Mouse (Mus musculus): ENCODE measurements around the gene Elmo1. TPM values are rescaled to one million over a fixed set of nuclear protein-coding genes. Genes with fewer than 3 reads are reported as not detected.

Elmo1 gene
- total and polyA plus RNA-seq, 3 experiments = 5.2 to 7.6 TPM; not detected in 1

GRCm38 (mm10) chr13:20151302-20151978 is 61.0 kb downstream of the Elmo1 start:
- H3K9ac ChIP-seq (ENCODE audit: control insufficient read depth, low read depth, low read length, poor library complexity, severe bottlenecking) = no peak overlapping the region
- H3K36me3 ChIP-seq (ENCODE audit: control insufficient read depth in 1 of 2, insufficient read depth in 2 of 2, low read length in 2 of 2) = peaks cover 0 to 3% of the 10 kb centered on the region in 2 experiments; a peak in 1 of 4 replicates
- H3K27me3 ChIP-seq (ENCODE audit: control insufficient read depth in 1 of 2, insufficient read depth in 2 of 2, low read length in 2 of 2) = no peaks in the 10 kb centered on the region
- no peaks in the 10 kb centered on the region for H3K9me3 ChIP-seq (replicated peaks; ENCODE audit: insufficient read depth, low read length)
- H3K79me2 ChIP-seq (ENCODE audit: control insufficient read depth, insufficient read depth, low read length, poor library complexity) = no peaks in the 10 kb centered on the region
- peak; percentile 49 for DNase-seq (ENCODE audit: low read depth, low spot score)
- no peak overlapping the region for H3K4me3 ChIP-seq (ENCODE audit: control insufficient read depth in 1 of 2, insufficient read depth in 1 of 2, low read depth in 2 of 2, low read length in 2 of 2)
- H3K4me1 ChIP-seq (ENCODE audit: control insufficient read depth in 1 of 2, insufficient read depth in 2 of 2, low read length in 2 of 2) = peaks cover 0 to 8% of the 10 kb centered on the region in 2 experiments; a peak in 1 of 4 replicates
- TF ChIP-seq ZNF384 (IDR thresholded peaks at IDR 0.05; ENCODE audit: low read depth, low read length) (peak; percentile 56), MAFK (IDR thresholded peaks at IDR 0.05; ENCODE audit: borderline replicate concordance, low read depth, low read length) (no peak)
- H3K27ac ChIP-seq (ENCODE audit: control insufficient read depth, low read depth, low read length) = no peak overlapping the region

- no peak overlapping the region for H3K4me3 ChIP-seq (ENCODE audit: control insufficient read depth in 1 of 2, insufficient read depth in 1 of 2, low read depth in 2 of 2, low read length in 2 of 2)
- H3K9me3 ChIP-seq (replicated peaks; ENCODE audit: insufficient read depth, low read length) = no peaks in the 10 kb centered on the region
Observed at GRCm38 (mm10) chr13:20157059-20157458, 66.7 kb downstream of the Elmo1 start.

GRCm38 (mm10) chr13:20157529-20157928 is 67.1 kb downstream of the Elmo1 start:
- H3K4me1 ChIP-seq (ENCODE audit: control insufficient read depth in 1 of 2, insufficient read depth in 2 of 2, low read length in 2 of 2) = no peaks in the 10 kb centered on the region
- H3K4me3 ChIP-seq (ENCODE audit: control insufficient read depth in 1 of 2, insufficient read depth in 1 of 2, low read depth in 2 of 2, low read length in 2 of 2) = no peak overlapping the region
- no peak overlapping the region for H3K9ac ChIP-seq (ENCODE audit: control insufficient read depth, low read depth, low read length, poor library complexity, severe bottlenecking)
- TF ChIP-seq MYB (IDR thresholded peaks at IDR 0.05; ENCODE audit: low read depth, low read length) = no peak
- TF ChIP-seq POLR2AphosphoS5 (IDR thresholded peaks at IDR 0.05; ENCODE audit: borderline replicate concordance, low read depth, low read length) = no peak
- no peak for TF ChIP-seq GABPA (IDR thresholded peaks at IDR 0.05; ENCODE audit: low read depth, low read length)
- no peak for TF ChIP-seq ELF1 (IDR thresholded peaks at IDR 0.05; ENCODE audit: low read depth, low read length)
- no peak for TF ChIP-seq JUND (IDR thresholded peaks at IDR 0.05; ENCODE audit: low read depth, low read length)
- TF ChIP-seq UBTF (IDR thresholded peaks at IDR 0.05; ENCODE audit: borderline replicate concordance, insufficient read depth, low read depth, low read length) = no peak
- TF ChIP-seq GATA1 (IDR thresholded peaks at IDR 0.05; ENCODE audit: low read depth, low read length) = no peak
- TF ChIP-seq MEF2A (IDR thresholded peaks at IDR 0.05; ENCODE audit: extremely low read depth, insufficient replicate concordance, low read depth, low read length, poor library complexity, severe bottlenecking) = no peak
- no peak for TF ChIP-seq HCFC1 (IDR thresholded peaks at IDR 0.05; ENCODE audit: low read depth, low read length)
- no peak for TF ChIP-seq TCF12 (IDR thresholded peaks at IDR 0.05; ENCODE audit: low read depth, low read length)
- no peak for TF ChIP-seq TAL1 (IDR thresholded peaks at IDR 0.05; ENCODE audit: low read length)
- TF ChIP-seq RCOR1 (IDR thresholded peaks at IDR 0.05; ENCODE audit: low read depth, low read length) = no peak
- no peak for TF ChIP-seq ZC3H11A (IDR thresholded peaks at IDR 0.05; ENCODE audit: low read depth, low read length)
- no peak for TF ChIP-seq MAFK (IDR thresholded peaks at IDR 0.05; ENCODE audit: borderline replicate concordance, low read depth, low read length)
- TF ChIP-seq KAT2A (conservative IDR thresholded peaks at IDR 0.05; ENCODE audit: low read depth, low read length) = no peak
- TF ChIP-seq SMC3 (IDR thresholded peaks at IDR 0.05; ENCODE audit: low read depth, low read length) = no peak
- TF ChIP-seq CTCF (IDR thresholded peaks at IDR 0.05 in 2 of 3, conservative IDR thresholded peaks at IDR 0.05 in 1 of 3; ENCODE audit: control insufficient read depth in 1 of 3, insufficient read depth in 1 of 3, low read depth in 2 of 3, low read length in 3 of 3, poor library complexity in 1 of 3, severe bottlenecking in 1 of 3) = no peak
- no peak for TF ChIP-seq EP300 (IDR thresholded peaks at IDR 0.05; ENCODE audit: low read depth in 1 of 2, low read length in 2 of 2)
- TF ChIP-seq USF2 (IDR thresholded peaks at IDR 0.05; ENCODE audit: borderline replicate concordance in 1 of 2, insufficient read depth in 1 of 2, low read depth in 1 of 2, low read length in 2 of 2) = no peak
- H3K36me3 ChIP-seq (ENCODE audit: control insufficient read depth in 1 of 2, insufficient read depth in 2 of 2, low read length in 2 of 2) = no peaks in the 10 kb centered on the region
- no peaks in the 10 kb centered on the region for H3K79me2 ChIP-seq (ENCODE audit: control insufficient read depth, insufficient read depth, low read length, poor library complexity)
- H3K27ac ChIP-seq (ENCODE audit: control insufficient read depth, low read depth, low read length) = no peak overlapping the region
- no peaks in the 10 kb centered on the region for H3K27me3 ChIP-seq (ENCODE audit: control insufficient read depth in 1 of 2, insufficient read depth in 2 of 2, low read length in 2 of 2)
- DNase-seq (ENCODE audit: low read depth, low spot score) = no peak
- H3K9me3 ChIP-seq (replicated peaks; ENCODE audit: insufficient read depth, low read length) = no peaks in the 10 kb centered on the region

More at GRCm38 (mm10) chr13:20157059-20157458, 66.7 kb downstream of the Elmo1 start:
- H3K9ac ChIP-seq (ENCODE audit: control insufficient read depth, low read depth, low read length, poor library complexity, severe bottlenecking) = no peak overlapping the region
- H3K79me2 ChIP-seq (ENCODE audit: control insufficient read depth, insufficient read depth, low read length, poor library complexity) = no peaks in the 10 kb centered on the region
- no peak for TF ChIP-seq UBTF (IDR thresholded peaks at IDR 0.05; ENCODE audit: borderline replicate concordance, insufficient read depth, low read depth, low read length)
- TF ChIP-seq TCF12 (IDR thresholded peaks at IDR 0.05; ENCODE audit: low read depth, low read length) = no peak
- TF ChIP-seq KAT2A (conservative IDR thresholded peaks at IDR 0.05; ENCODE audit: low read depth, low read length) = no peak
- no peak for TF ChIP-seq RAD21 (IDR thresholded peaks at IDR 0.05; ENCODE audit: low read depth, low read length)
- TF ChIP-seq MAX (IDR thresholded peaks at IDR 0.05; ENCODE audit: low read length) = no peak
- TF ChIP-seq E2F4 (IDR thresholded peaks at IDR 0.05; ENCODE audit: borderline replicate concordance, low read depth, low read length) = no peak
- H3K27me3 ChIP-seq (ENCODE audit: control insufficient read depth in 1 of 2, insufficient read depth in 2 of 2, low read length in 2 of 2) = no peaks in the 10 kb centered on the region
- H3K4me1 ChIP-seq (ENCODE audit: control insufficient read depth in 1 of 2, insufficient read depth in 2 of 2, low read length in 2 of 2) = no peaks in the 10 kb centered on the region
- no peak for DNase-seq (ENCODE audit: low read depth, low spot score)
- H3K27ac ChIP-seq (ENCODE audit: control insufficient read depth, low read depth, low read length) = no peak overlapping the region
- no peaks in the 10 kb centered on the region for H3K36me3 ChIP-seq (ENCODE audit: control insufficient read depth in 1 of 2, insufficient read depth in 2 of 2, low read length in 2 of 2)
